Mouse (Mus musculus): ENCODE results near the gene Uprt.

The Uprt gene

DNA sequence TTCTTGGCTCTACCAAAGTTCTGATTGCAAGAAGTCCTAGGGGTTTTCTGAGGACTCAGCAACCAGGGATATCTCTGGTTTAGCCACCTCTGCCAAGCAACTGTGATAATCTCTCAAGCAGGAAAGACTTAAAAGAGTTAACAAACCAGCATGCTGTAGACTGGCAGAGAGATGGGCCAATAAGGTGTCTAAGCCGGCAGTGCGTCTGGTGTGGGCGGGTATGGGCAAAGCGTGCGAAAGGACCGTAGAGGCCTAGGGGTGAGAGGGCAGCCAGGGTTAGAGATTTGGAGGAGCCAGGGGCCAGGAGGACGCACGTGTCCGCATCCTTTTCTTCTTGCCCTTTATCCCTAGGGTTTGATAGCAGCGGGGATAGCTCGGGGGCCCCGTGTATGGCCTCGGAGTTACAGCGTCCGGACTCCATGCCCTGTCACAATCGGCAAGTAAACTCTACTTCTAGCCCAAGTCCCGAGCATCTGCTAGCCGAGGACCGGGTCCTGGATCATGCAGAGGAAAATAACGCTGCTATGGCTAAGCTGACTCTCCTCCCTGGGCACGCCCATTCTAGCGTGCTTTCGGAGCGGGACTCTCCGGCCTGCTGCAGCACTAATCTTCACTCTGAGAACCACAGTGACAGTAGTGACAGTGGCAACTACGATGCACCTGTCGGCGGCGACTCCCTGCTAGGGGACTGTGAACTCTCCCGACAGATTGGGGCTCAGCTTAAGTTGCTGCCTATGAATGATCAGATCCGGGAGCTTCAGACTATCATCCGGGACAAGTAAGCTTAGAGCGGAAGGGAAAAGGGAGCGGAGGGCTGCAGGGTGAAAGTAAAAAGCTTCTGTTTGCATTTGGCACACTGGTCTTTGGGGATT lies at the start of gene Uprt:
Uprt (plus strand) TSS at position 247 of the 872 bp plus-strand sequence.
- DNase-seq: peak; percentile 83 to 84

GRCm38 (mm10) chrX:104433456-104433855 lies 49.2 kb upstream of the Uprt start:
- no peak for DNase-seq

- DNase-seq: no peak
These were observed 30.2 kb upstream of the Uprt start for GRCm38 (mm10) chrX:104452433-104452832.

GRCm38 (mm10) chrX:104461755-104462154 lies 20.9 kb upstream of the Uprt start:
- no peak for DNase-seq

GRCm38 (mm10) chrX:104464376-104464775 lies 18.2 kb upstream of the Uprt start:
- DNase-seq: no peak

DNA sequence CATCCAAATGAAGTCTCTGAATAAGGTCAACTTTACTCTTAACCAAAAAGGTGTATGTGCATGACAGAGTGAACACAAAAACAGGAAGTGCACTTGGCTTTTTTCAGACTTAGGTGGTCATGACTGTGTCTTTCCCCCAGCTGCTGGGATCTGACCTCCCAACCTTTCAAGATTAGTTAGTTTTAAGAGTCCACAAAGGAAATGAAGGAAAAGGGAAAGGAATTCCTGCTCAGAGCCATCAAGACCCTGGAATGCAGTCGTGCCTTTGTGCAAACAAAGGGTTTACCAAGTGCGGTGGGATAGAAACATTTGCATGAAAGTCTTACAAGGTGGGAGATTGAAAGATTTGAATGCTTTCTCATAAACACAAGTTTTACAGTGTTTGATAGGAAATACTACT lies 4.6 kb upstream of the Uprt start:
- no peak for DNase-seq

- peak; percentile 13 to 39 for DNase-seq
These were observed 808 bp downstream of the Uprt start for GRCm38 (mm10) chrX:104483444-104483808.

- DNase-seq: no peak
These were observed 3.0 kb downstream of the Uprt start for GRCm38 (mm10) chrX:104485596-104485995.

GRCm38 (mm10) chrX:104488036-104488435 lies 5.4 kb downstream of the Uprt start:
- no peak for DNase-seq

GRCm38 (mm10) chrX:104488870-104489467 lies 6.4 kb downstream of the Uprt start:
- DNase-seq: no peak

GRCm38 (mm10) chrX:104489626-104490355 lies 7.2 kb downstream of the Uprt start:
- DNase-seq: no peak

DNA sequence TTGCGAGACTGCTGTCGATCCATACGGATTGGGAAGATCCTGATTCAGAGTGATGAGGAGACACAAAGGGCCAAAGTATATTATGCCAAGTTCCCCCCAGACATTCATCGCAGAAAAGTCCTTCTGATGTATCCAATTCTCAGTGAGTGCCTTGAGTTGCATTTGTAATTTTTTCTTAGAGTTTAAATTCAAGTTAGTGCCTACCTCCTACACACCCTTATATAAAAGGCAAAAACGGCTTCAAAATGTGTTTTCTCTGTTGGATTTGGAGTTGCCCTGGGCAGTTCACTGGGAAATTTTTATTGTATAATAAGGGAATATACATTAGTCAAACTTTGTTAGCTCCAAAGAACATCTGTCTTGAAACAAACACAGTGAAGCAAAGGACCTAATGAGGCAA lies 19.1 kb downstream of the Uprt start:
- DNase-seq: no peak

- no peak for DNase-seq
These were observed 60.0 kb downstream of the Uprt start for GRCm38 (mm10) chrX:104542635-104543034.

DNA sequence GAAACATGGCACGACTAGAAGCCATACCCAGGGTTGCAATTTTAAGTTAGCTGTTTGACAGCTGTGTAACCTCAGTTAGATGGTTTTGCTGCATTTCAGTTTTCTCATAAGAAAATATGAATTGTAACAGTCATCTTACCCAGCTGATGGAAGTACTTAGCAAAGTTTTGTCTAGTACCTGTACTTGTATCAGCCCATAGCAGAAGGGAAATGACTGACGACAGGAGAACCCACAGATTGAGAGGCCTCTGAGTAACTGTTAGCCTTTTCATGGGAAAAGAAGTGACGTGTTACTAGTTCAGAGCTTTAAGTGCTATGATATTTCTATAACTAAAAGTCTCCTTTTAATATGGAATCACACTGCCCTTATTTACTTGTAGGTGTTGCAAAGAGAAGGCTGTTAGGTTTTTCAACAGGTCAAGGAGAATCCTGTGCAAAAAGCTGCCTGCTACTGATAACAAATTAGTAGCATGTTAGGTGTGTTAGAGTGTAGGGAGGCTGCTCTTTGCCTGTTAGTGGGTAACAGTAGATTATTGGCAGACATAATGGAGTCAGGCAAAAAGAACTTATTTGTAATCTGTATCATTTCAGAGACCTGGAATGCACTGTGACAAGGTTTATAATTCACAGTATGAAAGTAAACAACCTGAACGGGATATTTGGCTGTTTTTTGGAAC lies 61.4 kb downstream of the Uprt start:
- DNase-seq: no peak

DNA sequence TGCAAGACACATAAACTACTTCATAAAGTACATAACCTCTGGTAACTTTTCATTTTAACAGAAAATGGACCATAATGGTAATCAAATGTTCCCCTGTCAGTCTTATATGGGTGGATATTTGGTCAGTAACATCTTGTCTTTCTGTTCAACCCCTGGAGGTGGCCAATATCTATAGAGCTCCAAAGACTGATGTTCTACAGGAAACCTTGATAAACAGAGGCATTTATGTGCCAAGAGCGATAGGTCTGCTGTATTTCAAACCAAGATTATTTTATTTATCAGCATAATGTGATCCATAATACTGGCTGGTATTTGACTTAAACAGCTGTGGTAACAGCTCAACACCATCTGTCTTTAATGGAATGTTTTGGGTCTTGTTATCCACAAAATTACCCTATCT lies 62.7 kb downstream of the Uprt start:
- DNase-seq: no peak
